Mouse (Mus musculus) lung, postnatal 0 days (tissue): ENCODE data around the gene Tyrobp. TPM values are rescaled to one million over a fixed set of nuclear protein-coding genes. Genes with fewer than 3 reads are reported as not detected.

Experiments used
- ATAC-seq: fragments of 200-750 bp; cut with Nextera tagmentation; 2 replicates; pipeline ENCODE4 v1.8.0; 2017; ENCODE audit warnings: moderate library complexity
- DNase-seq: peaks from one replicate; pipeline ENCODE4 v3.0.0-alpha.2; 2016; ENCODE audit warnings: low spot score
- H3K27ac ChIP-seq: fragments of 300-500 bp; sonication (generic); 2 replicates; pipeline ENCODE4 v1.5.1; 2014; ENCODE audit warnings: antibody characterized with exemption, mild to moderate bottlenecking, low read length, mixed read lengths
- H3K27me3 ChIP-seq: fragments of 300-500 bp; sonication (generic); replicated peaks from 2 replicates; pipeline ENCODE4 v1.6.1; 2014; ENCODE audit warnings: low read length, mixed read lengths; ENCODE audit not compliant: insufficient read depth
- H3K36me3 ChIP-seq: fragments of 300-500 bp; sonication (generic); 2 replicates; pipeline ENCODE4 v1.6.1; 2014; ENCODE audit warnings: low read length, mixed read lengths; ENCODE audit not compliant: insufficient read depth
- H3K4me1 ChIP-seq: fragments of 300-500 bp; sonication (generic); 2 replicates; pipeline ENCODE4 v1.6.1; 2014; ENCODE audit warnings: antibody characterized with exemption, low read depth, low read length, mixed read lengths; ENCODE audit not compliant: insufficient read depth
- H3K4me2 ChIP-seq: fragments of 300-500 bp; sonication (generic); replicated peaks from 2 replicates; pipeline ENCODE4 v1.6.1; 2014; ENCODE audit warnings: low read depth, mild to moderate bottlenecking, low read length, moderate library complexity, mixed read lengths
- H3K4me3 ChIP-seq: fragments of 300-500 bp; sonication (generic); 2 replicates; pipeline ENCODE4 v1.5.1; 2014; ENCODE audit warnings: low read depth, low read length
- H3K9ac ChIP-seq: fragments of 300-500 bp; sonication (generic); replicated peaks from 2 replicates; pipeline ENCODE4 v1.6.1; 2014; ENCODE audit warnings: low read depth, mild to moderate bottlenecking
- H3K9me3 ChIP-seq: fragments of 300-500 bp; sonication (generic); 2 replicates; pipeline ENCODE4 v1.6.1; 2016; ENCODE audit warnings: low read length, mixed read lengths
- CTCF ChIP-seq: IDR thresholded peaks from 2 replicates; pipeline ENCODE4 v1.5.1; 2016; ENCODE audit warnings: antibody characterized with exemption, mild to moderate bottlenecking
- EP300 ChIP-seq: IDR thresholded peaks from 2 replicates; pipeline ENCODE4 v1.6.1; 2016; ENCODE audit warnings: antibody characterized with exemption, mild to moderate bottlenecking, control low read depth
- WGBS: fragments of 180-500 bp; shearing (Covaris S2); extraction: QIAGEN DNeasy Blood & Tissue Kit; methylation state at CpG from one replicate; pipeline ENCODE4 v1.1.7; 2014; 5-methylcytosine and 5-hydroxymethylcytosine counted together
- polyA plus RNA-seq: library from polyadenylated mRNA; unstranded; fragments of >200 nt; fragmentation: Nextera tagmentation; extraction: Ambion mirVana; gene quantifications from 2 replicates; pipeline ENCODE4 v1.2.1, GENCODE M21; 2015

Gene Tyrobp
- polyA plus RNA-seq, result 209 and 244 TPM in 2 replicates

GRCm38 (mm10) chr7:30413596-30413995, at the start of gene Tyrobp:
TSS of gene Tyrobp (plus strand) at chr7:30413760.
- no peak for TF ChIP-seq CTCF
- TF ChIP-seq EP300, result no peak
- ATAC-seq (peak; percentile 49; the same call in 1 of the 2 replicates), DNase-seq (peak; percentile 29)
- no peak within 1 kb of the TSS for H3K4me3 ChIP-seq
- no peaks in the 10 kb centered on the region for H3K36me3 ChIP-seq
- H3K27me3 ChIP-seq, result no peaks in the 10 kb centered on the region
- H3K27ac ChIP-seq, result peak within 1 kb of the TSS; percentile 22; the same call in 1 of the 2 replicates
- H3K4me1 ChIP-seq, result no peaks in the 10 kb centered on the region
- no peaks in the 10 kb centered on the region for H3K9me3 ChIP-seq
- WGBS, result 49% methylated on average over 5 of the region's 5 CpGs
- H3K9ac ChIP-seq, result no peak within 1 kb of the TSS
- no peak within 1 kb of the TSS for H3K4me2 ChIP-seq

GRCm38 (mm10) chr7:30367466-30367865, 46.1 kb upstream of the Tyrobp start:
- ATAC-seq (no peak), DNase-seq (no peak)
- Histone ChIP-seq H3K4me1 (peaks cover 4% of the 10 kb centered on the region; the same call in 1 of the 2 replicates), H3K27ac (no peak overlapping the region), H3K4me3 (no peak overlapping the region), H3K4me2 (no peak overlapping the region), H3K9me3 (no peaks in the 10 kb centered on the region), H3K9ac (no peak overlapping the region), H3K27me3 (no peaks in the 10 kb centered on the region), H3K36me3 (no peaks in the 10 kb centered on the region)
- no peak for TF ChIP-seq CTCF
- TF ChIP-seq EP300, result no peak
- WGBS, result 67% methylated on average over 2 of the region's 2 CpGs

- Histone ChIP-seq H3K4me1 (no peaks in the 10 kb centered on the region), H3K9me3 (no peaks in the 10 kb centered on the region), H3K27me3 (no peaks in the 10 kb centered on the region), H3K4me3 (peak overlapping the region; percentile 40), H3K4me2 (peak overlapping the region; percentile 58), H3K27ac (no peak overlapping the region), H3K36me3 (no peaks in the 10 kb centered on the region), H3K9ac (no peak overlapping the region)
- TF ChIP-seq CTCF (peak; percentile 99), EP300 (no peak)
- ATAC-seq (peak; percentile 100), DNase-seq (peak; percentile 98)
- 2% methylated on average over 21 of the region's 21 CpGs for WGBS
Measured at GRCm38 (mm10) chr7:30373501-30373962, 40.0 kb upstream of the Tyrobp start.

GRCm38 (mm10) chr7:30380061-30380460, 33.5 kb upstream of the Tyrobp start:
- DNase-seq (no peak), ATAC-seq (no peak)
- TF ChIP-seq CTCF (no peak), EP300 (no peak)
- Histone ChIP-seq H3K9ac (no peak overlapping the region), H3K4me3 (no peak overlapping the region), H3K36me3 (no peaks in the 10 kb centered on the region), H3K4me1 (no peaks in the 10 kb centered on the region), H3K9me3 (no peaks in the 10 kb centered on the region), H3K27me3 (no peaks in the 10 kb centered on the region), H3K4me2 (no peak overlapping the region), H3K27ac (no peak overlapping the region)
- WGBS, result 41% methylated on average over 5 of the region's 5 CpGs

GRCm38 (mm10) chr7:30384106-30384505, 29.5 kb upstream of the Tyrobp start:
- DNase-seq (no peak), ATAC-seq (no peak)
- no peak for TF ChIP-seq EP300
- TF ChIP-seq CTCF, result no peak
- Histone ChIP-seq H3K27me3 (no peaks in the 10 kb centered on the region), H3K36me3 (no peaks in the 10 kb centered on the region), H3K4me3 (no peak overlapping the region), H3K4me1 (no peaks in the 10 kb centered on the region), H3K4me2 (no peak overlapping the region), H3K9ac (no peak overlapping the region), H3K27ac (no peak overlapping the region), H3K9me3 (no peaks in the 10 kb centered on the region)
- WGBS, result 78% methylated on average over 9 of the region's 9 CpGs

GRCm38 (mm10) chr7:30392746-30393520, 20.6 kb upstream of the Tyrobp start:
- H3K36me3 ChIP-seq, result no peaks in the 10 kb centered on the region
- no peaks in the 10 kb centered on the region for H3K4me1 ChIP-seq
- H3K9me3 ChIP-seq, result no peaks in the 10 kb centered on the region
- DNase-seq, result no peak
- no peaks in the 10 kb centered on the region for H3K27me3 ChIP-seq
- 0 out of 2 replicates have a peak overlapping the region, but pooled peaks have one; percentile 23 for H3K27ac ChIP-seq
- H3K4me2 ChIP-seq, result no peak overlapping the region
- TF ChIP-seq EP300 (no peak), CTCF (no peak)
- 62% methylated on average over 4 of the region's 4 CpGs for WGBS
- ATAC-seq, result no peak
- H3K4me3 ChIP-seq, result no peak overlapping the region
- H3K9ac ChIP-seq, result no peak overlapping the region
